Mouse (Mus musculus): ENCODE data around the gene Kcnj2. TPM values are rescaled to one million over a fixed set of nuclear protein-coding genes. Genes with fewer than 3 reads are reported as not detected.

Kcnj2 gene
- polyA plus RNA-seq, 1 experiment from 2014 or later: 1.4 TPM

- no peak for ATAC-seq
- WGBS: 76% methylated on average over 11 of the region's 11 CpGs
- Histone ChIP-seq H3K4me3 (ENCODE audit: low read depth, low read length) (no peak overlapping the region), H3K27me3 (ENCODE audit: control insufficient read depth, insufficient read depth, low read depth, low read length) (no peaks in the 10 kb centered on the region), H3K9ac (ENCODE audit: low read depth, low read length) (no peak overlapping the region), H3K36me3 (ENCODE audit: control insufficient read depth, insufficient read depth, low read length) (no peaks in the 10 kb centered on the region), H3K4me2 (ENCODE audit: low read length) (no peak overlapping the region), H3K4me1 (ENCODE audit: control insufficient read depth, insufficient read depth, low read length) (no peaks in the 10 kb centered on the region), H3K9me3 (replicated peaks; ENCODE audit: control insufficient read depth, low read length, poor library complexity, severe bottlenecking) (no peaks in the 10 kb centered on the region), H3K27ac (ENCODE audit: low read length) (no peak overlapping the region)
These were observed 12.1 kb downstream of the Kcnj2 start for GRCm38 (mm10) chr11:111078107-111078506.

DNA sequence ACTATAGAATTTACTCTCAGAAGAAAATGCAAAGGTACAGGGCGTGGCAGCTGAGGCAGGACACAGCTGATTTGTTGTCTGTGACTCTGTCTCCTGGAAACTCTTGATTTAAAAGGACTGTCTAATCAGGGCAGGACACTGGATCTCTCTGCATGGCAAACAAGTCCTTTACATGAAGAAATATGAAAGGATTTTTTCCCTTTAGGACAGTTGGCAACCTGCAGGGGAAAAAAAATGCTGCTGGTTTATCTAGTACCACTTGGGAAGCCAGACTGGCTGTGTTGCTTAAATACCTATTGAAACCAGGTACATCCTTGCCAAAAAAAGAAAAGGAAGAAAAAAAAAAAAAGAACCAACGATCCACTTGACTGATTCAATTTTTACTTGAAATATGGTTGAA, 17.0 kb downstream of the Kcnj2 start:
- H3K4me2 ChIP-seq (ENCODE audit: low read length): no peak overlapping the region
- H3K9me3 ChIP-seq (replicated peaks; ENCODE audit: control insufficient read depth, low read length, poor library complexity, severe bottlenecking): no peaks in the 10 kb centered on the region
- no peaks in the 10 kb centered on the region for H3K27me3 ChIP-seq (ENCODE audit: control insufficient read depth, insufficient read depth, low read depth, low read length)
- no peak for ATAC-seq
- no peaks in the 10 kb centered on the region for H3K36me3 ChIP-seq (ENCODE audit: control insufficient read depth, insufficient read depth, low read length)
- no peaks in the 10 kb centered on the region for H3K4me1 ChIP-seq (ENCODE audit: control insufficient read depth, insufficient read depth, low read length)
- H3K27ac ChIP-seq (ENCODE audit: low read length): no peak overlapping the region
- H3K4me3 ChIP-seq (ENCODE audit: low read depth, low read length): no peak overlapping the region
- 87% methylated on average over 2 of the region's 2 CpGs for WGBS
- no peak overlapping the region for H3K9ac ChIP-seq (ENCODE audit: low read depth, low read length)

DNA sequence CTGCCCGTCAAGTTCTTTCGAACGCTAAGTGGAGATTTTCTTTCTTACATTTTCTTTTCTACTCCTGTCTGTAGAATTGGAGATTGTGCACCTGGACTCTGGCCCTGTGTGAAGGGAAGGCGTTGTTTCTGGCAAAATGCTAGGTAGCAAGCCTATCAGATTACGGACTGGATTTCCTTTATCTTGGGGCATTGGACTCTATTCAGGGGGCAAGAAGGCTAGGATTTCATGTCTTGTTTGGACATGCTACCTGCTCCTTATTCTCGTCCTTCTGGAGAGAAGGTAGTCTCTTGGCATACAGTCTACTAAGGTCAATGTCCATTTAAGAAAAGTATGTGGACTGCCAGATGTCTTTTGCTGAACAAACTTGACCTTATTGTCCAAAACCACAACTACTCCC, 21.0 kb downstream of the Kcnj2 start:
- Histone ChIP-seq H3K27ac (ENCODE audit: low read length) (no peak overlapping the region), H3K27me3 (ENCODE audit: control insufficient read depth, insufficient read depth, low read depth, low read length) (no peaks in the 10 kb centered on the region), H3K4me2 (ENCODE audit: low read length) (no peak overlapping the region), H3K9ac (ENCODE audit: low read depth, low read length) (no peak overlapping the region), H3K9me3 (replicated peaks; ENCODE audit: control insufficient read depth, low read length, poor library complexity, severe bottlenecking) (no peaks in the 10 kb centered on the region), H3K36me3 (ENCODE audit: control insufficient read depth, insufficient read depth, low read length) (no peaks in the 10 kb centered on the region), H3K4me1 (ENCODE audit: control insufficient read depth, insufficient read depth, low read length) (no peaks in the 10 kb centered on the region), H3K4me3 (ENCODE audit: low read depth, low read length) (no peak overlapping the region)
- ATAC-seq: no peak
- 82% methylated on average over 6 of the region's 6 CpGs for WGBS

DNA sequence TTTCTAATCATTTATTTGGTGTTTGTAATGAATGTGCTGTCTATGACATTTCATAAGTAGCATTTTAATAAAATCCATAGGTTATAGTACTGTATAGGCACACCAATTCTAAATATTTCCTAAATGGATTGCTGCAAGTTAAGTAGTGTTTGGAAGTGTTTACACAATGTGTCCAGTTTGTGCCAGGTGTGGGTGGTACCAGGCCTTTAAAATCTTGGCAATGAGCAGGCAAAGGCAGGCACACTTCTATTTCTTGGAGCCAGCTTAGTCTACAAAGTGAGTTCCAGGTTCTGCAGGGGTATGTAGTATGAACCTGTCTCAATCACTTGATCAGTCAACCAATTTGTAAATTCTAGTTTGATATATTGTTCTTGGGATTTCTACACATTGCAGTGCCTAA, 22.3 kb downstream of the Kcnj2 start:
- no peaks in the 10 kb centered on the region for H3K9me3 ChIP-seq (replicated peaks; ENCODE audit: control insufficient read depth, low read length, poor library complexity, severe bottlenecking)
- H3K36me3 ChIP-seq (ENCODE audit: control insufficient read depth, insufficient read depth, low read length): no peaks in the 10 kb centered on the region
- no peak overlapping the region for H3K4me3 ChIP-seq (ENCODE audit: low read depth, low read length)
- no peaks in the 10 kb centered on the region for H3K4me1 ChIP-seq (ENCODE audit: control insufficient read depth, insufficient read depth, low read length)
- no peak for ATAC-seq
- H3K9ac ChIP-seq (ENCODE audit: low read depth, low read length): no peak overlapping the region
- no peak overlapping the region for H3K4me2 ChIP-seq (ENCODE audit: low read length)
- H3K27me3 ChIP-seq (ENCODE audit: control insufficient read depth, insufficient read depth, low read depth, low read length): no peaks in the 10 kb centered on the region
- no peak overlapping the region for H3K27ac ChIP-seq (ENCODE audit: low read length)

DNA sequence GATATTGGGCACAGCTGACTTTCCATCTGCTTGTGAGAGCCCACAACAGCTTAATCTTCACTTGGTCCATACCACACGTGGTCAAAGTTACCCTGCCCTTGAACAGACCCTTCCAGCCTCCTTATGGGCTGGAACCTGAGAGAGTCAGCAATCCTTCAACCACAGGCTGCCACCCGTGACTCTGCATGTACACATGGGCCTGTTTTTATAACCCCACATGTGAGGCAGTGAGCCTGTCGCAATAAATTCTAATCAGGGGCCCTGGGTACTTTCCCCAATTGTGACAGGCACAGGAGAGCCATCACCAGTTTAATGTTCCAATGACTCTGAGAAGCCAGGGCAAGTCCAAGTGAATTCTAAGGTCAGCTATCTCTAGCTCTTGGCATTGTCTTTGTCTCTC, 22.8 kb downstream of the Kcnj2 start:
- H3K4me1 ChIP-seq (ENCODE audit: control insufficient read depth, insufficient read depth, low read length): no peaks in the 10 kb centered on the region
- no peak overlapping the region for H3K9ac ChIP-seq (ENCODE audit: low read depth, low read length)
- H3K27ac ChIP-seq (ENCODE audit: low read length): no peak overlapping the region
- 77% methylated on average over 3 of the region's 3 CpGs for WGBS
- no peaks in the 10 kb centered on the region for H3K27me3 ChIP-seq (ENCODE audit: control insufficient read depth, insufficient read depth, low read depth, low read length)
- no peak for ATAC-seq
- no peaks in the 10 kb centered on the region for H3K9me3 ChIP-seq (replicated peaks; ENCODE audit: control insufficient read depth, low read length, poor library complexity, severe bottlenecking)
- no peak overlapping the region for H3K4me3 ChIP-seq (ENCODE audit: low read depth, low read length)
- no peaks in the 10 kb centered on the region for H3K36me3 ChIP-seq (ENCODE audit: control insufficient read depth, insufficient read depth, low read length)
- no peak overlapping the region for H3K4me2 ChIP-seq (ENCODE audit: low read length)

DNA sequence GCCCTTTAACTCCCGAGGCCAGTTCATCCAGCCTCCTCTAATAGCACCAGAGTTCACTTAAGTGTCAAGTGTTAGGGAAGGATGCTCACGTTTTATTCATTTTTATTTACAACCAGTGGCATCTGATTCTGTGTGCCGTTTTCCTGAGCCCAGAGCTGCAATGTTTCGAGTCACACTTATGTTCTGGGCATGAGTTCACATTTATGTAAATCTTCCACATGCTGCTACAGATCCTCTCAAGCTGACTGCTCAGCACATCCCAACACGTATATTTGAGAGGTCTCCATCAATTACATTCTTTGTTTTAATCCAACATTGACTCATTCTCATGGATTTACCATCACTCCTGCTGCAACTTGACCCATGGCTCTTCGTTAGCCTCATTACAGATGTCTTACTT, 25.2 kb downstream of the Kcnj2 start:
- no peaks in the 10 kb centered on the region for H3K36me3 ChIP-seq (ENCODE audit: control insufficient read depth, insufficient read depth, low read length)
- no peaks in the 10 kb centered on the region for H3K4me1 ChIP-seq (ENCODE audit: control insufficient read depth, insufficient read depth, low read length)
- H3K4me3 ChIP-seq (ENCODE audit: low read depth, low read length): no peak overlapping the region
- no peak overlapping the region for H3K4me2 ChIP-seq (ENCODE audit: low read length)
- no peaks in the 10 kb centered on the region for H3K9me3 ChIP-seq (replicated peaks; ENCODE audit: control insufficient read depth, low read length, poor library complexity, severe bottlenecking)
- H3K9ac ChIP-seq (ENCODE audit: low read depth, low read length): no peak overlapping the region
- no peak for ATAC-seq
- no peak overlapping the region for H3K27ac ChIP-seq (ENCODE audit: low read length)
- no peaks in the 10 kb centered on the region for H3K27me3 ChIP-seq (ENCODE audit: control insufficient read depth, insufficient read depth, low read depth, low read length)
- WGBS: 87% methylated on average over 6 of the region's 6 CpGs

GRCm38 (mm10) chr11:111092967-111093366, 27.0 kb downstream of the Kcnj2 start:
- H3K4me3 ChIP-seq (ENCODE audit: low read depth, low read length): no peak overlapping the region
- no peaks in the 10 kb centered on the region for H3K27me3 ChIP-seq (ENCODE audit: control insufficient read depth, insufficient read depth, low read depth, low read length)
- no peaks in the 10 kb centered on the region for H3K4me1 ChIP-seq (ENCODE audit: control insufficient read depth, insufficient read depth, low read length)
- WGBS: 79% methylated on average over 2 of the region's 2 CpGs
- no peak overlapping the region for H3K9ac ChIP-seq (ENCODE audit: low read depth, low read length)
- ATAC-seq: no peak
- H3K36me3 ChIP-seq (ENCODE audit: control insufficient read depth, insufficient read depth, low read length): no peaks in the 10 kb centered on the region
- H3K9me3 ChIP-seq (replicated peaks; ENCODE audit: control insufficient read depth, low read length, poor library complexity, severe bottlenecking): no peaks in the 10 kb centered on the region
- H3K4me2 ChIP-seq (ENCODE audit: low read length): no peak overlapping the region
- H3K27ac ChIP-seq (ENCODE audit: low read length): no peak overlapping the region

DNA sequence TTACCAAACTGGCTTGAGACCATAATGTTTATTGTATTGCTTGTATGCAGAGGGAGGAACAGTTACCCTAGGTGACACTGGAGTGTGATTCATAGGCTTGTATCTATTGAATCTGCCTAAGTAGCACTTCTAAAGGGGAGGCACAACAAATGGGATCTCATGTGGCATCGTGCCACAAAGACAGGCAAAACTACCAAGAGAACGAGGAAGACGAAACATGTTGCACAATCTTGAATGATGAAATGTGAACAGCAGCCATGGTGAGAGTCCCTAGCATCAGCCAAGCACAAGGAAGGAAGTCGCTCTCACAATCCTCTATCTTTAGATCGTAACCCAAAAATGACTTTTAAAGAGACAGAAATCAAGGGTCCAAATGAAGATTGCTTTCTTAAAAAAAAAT, 30.6 kb downstream of the Kcnj2 start:
- Histone ChIP-seq H3K36me3 (ENCODE audit: control insufficient read depth, insufficient read depth, low read length) (no peaks in the 10 kb centered on the region), H3K4me3 (ENCODE audit: low read depth, low read length) (no peak overlapping the region), H3K27me3 (ENCODE audit: control insufficient read depth, insufficient read depth, low read depth, low read length) (no peaks in the 10 kb centered on the region), H3K27ac (ENCODE audit: low read length) (no peak overlapping the region), H3K4me1 (ENCODE audit: control insufficient read depth, insufficient read depth, low read length) (no peaks in the 10 kb centered on the region), H3K9ac (ENCODE audit: low read depth, low read length) (no peak overlapping the region), H3K4me2 (ENCODE audit: low read length) (no peak overlapping the region), H3K9me3 (replicated peaks; ENCODE audit: control insufficient read depth, low read length, poor library complexity, severe bottlenecking) (no peaks in the 10 kb centered on the region)
- WGBS: 89% methylated on average over 5 of the region's 5 CpGs
- no peak for ATAC-seq

GRCm38 (mm10) chr11:111100131-111100530, 34.2 kb downstream of the Kcnj2 start:
- Histone ChIP-seq H3K4me1 (ENCODE audit: control insufficient read depth, insufficient read depth, low read length) (no peaks in the 10 kb centered on the region), H3K9me3 (replicated peaks; ENCODE audit: control insufficient read depth, low read length, poor library complexity, severe bottlenecking) (no peaks in the 10 kb centered on the region), H3K27me3 (ENCODE audit: control insufficient read depth, insufficient read depth, low read depth, low read length) (no peaks in the 10 kb centered on the region), H3K4me3 (ENCODE audit: low read depth, low read length) (no peak overlapping the region), H3K4me2 (ENCODE audit: low read length) (no peak overlapping the region), H3K27ac (ENCODE audit: low read length) (no peak overlapping the region), H3K36me3 (ENCODE audit: control insufficient read depth, insufficient read depth, low read length) (no peaks in the 10 kb centered on the region), H3K9ac (ENCODE audit: low read depth, low read length) (no peak overlapping the region)
- no peak for ATAC-seq
- 93% methylated on average over 2 of the region's 2 CpGs for WGBS

GRCm38 (mm10) chr11:111100651-111101050, 34.7 kb downstream of the Kcnj2 start:
- WGBS: 91% methylated on average over 4 of the region's 4 CpGs
- no peak overlapping the region for H3K27ac ChIP-seq (ENCODE audit: low read length)
- H3K9ac ChIP-seq (ENCODE audit: low read depth, low read length): no peak overlapping the region
- no peak overlapping the region for H3K4me3 ChIP-seq (ENCODE audit: low read depth, low read length)
- H3K9me3 ChIP-seq (replicated peaks; ENCODE audit: control insufficient read depth, low read length, poor library complexity, severe bottlenecking): no peaks in the 10 kb centered on the region
- H3K4me2 ChIP-seq (ENCODE audit: low read length): no peak overlapping the region
- no peaks in the 10 kb centered on the region for H3K36me3 ChIP-seq (ENCODE audit: control insufficient read depth, insufficient read depth, low read length)
- no peaks in the 10 kb centered on the region for H3K4me1 ChIP-seq (ENCODE audit: control insufficient read depth, insufficient read depth, low read length)
- H3K27me3 ChIP-seq (ENCODE audit: control insufficient read depth, insufficient read depth, low read depth, low read length): no peaks in the 10 kb centered on the region
- no peak for ATAC-seq
